Mouse (Mus musculus): ENCODE data around the gene Tpk1.

Gene Tpk1

GRCm38 (mm10) chr6:43343006-43343405, 323.1 kb downstream of the Tpk1 start:
- DNase-seq: no peak

GRCm38 (mm10) chr6:43342386-43342785, 323.7 kb downstream of the Tpk1 start:
- DNase-seq: no peak

- DNase-seq: no peak
Observed at GRCm38 (mm10) chr6:43338804-43339203, 327.3 kb downstream of the Tpk1 start.

DNA sequence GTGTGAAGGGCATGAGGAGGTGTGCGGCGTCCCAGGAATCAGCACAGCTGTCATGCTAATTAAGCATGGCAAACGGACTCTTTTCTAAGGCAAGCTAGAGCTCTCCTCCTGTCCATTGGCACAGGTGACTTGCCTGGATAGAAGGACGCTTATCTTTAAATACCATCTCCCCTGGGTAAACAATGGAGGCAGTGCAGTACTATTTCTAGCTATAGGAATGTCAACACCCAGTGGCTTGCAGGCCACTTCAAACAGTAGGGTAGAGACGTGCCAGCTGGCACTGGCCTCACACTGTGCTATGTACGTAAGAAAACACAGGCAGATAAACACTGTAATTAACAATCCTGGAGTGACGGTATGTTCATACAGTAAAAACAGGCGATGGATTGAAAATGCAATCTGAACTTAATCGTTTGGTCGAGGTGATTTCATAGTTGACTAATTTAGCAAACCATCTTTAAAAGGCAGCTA, 328.6 kb downstream of the Tpk1 start:
- DNase-seq: peak; percentile 73 to 83

DNA sequence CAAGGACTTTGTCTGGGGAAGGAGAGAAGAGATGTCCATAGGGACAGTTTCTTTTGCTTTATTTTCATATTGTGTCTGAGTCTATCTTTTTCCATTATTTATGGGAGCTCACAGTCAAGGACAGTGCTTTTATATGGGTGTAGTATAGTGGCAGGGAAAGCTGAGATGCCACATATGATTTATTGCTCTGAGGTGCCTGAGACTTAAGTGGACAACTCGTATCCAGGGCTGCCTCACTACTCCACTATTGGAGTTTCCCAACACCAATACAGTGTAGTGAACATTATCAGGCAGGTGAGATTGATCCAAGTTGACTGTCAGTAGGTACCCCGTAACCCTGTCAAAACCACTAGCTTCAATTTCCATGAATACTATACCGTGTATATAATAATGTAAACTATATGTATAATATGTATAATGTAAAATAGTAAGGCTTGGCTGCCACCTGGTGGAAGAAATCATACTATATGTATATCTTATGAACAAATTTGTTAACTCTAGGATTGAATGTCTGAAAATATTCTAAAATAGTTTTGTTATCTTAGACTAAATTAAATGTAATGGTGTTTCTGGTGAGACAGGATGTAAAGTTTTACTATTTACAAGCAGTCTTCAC, 330.4 kb downstream of the Tpk1 start:
- DNase-seq: peak; percentile 33 to 47

DNA sequence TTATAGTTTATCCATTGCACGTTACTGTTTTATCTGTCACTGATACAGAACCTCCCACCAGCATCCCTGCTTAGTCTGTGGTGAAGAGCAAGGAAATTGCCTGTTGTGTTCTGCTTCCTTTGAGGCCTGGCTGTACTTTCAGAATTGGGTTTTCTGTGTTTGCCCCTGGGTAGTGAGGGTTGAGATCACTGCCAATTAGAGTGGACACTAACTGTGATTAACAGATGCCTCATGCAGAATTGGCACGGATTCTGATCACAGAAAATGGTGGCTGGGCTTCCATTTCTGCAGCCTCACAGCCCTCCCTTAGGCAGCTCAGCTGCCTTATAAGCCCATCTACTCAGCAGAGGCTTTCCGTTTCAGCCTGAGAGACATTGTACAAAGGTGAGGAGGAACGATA, 332.6 kb downstream of the Tpk1 start:
- DNase-seq: peak; percentile 90 to 91

DNA sequence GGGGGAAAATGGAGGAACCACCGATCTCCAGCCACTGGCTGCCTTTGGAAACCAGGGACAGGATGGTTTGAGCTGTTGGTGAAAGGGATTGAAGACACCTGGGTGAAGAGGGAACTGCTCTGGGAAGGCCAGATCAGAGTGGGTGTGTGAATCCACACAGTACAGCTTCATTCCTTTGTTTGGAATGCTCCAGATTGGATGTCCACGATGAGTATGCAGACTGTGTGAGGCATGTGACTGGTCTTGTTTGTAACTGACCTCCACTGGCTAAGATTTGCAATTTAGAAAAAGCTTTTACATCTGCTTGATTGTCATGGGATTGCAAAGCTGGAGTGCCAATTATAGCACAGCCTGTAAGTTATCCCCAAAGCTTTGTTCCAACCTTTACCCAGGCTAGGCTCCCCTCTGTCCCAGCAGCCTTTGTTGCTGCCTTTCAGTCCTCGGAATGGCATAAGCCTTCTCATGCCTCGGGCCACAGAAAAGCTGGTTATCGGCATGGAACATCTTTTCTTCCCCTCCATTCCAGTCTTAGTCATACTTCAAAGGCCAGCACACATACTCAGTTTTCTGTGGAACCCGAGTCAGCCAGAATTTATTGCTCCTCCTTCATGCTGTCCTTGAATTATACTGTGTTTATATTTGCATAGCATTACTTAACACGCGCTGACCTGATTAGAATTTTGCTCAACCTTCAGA, 353.0 kb downstream of the Tpk1 start:
- DNase-seq: no peak

DNA sequence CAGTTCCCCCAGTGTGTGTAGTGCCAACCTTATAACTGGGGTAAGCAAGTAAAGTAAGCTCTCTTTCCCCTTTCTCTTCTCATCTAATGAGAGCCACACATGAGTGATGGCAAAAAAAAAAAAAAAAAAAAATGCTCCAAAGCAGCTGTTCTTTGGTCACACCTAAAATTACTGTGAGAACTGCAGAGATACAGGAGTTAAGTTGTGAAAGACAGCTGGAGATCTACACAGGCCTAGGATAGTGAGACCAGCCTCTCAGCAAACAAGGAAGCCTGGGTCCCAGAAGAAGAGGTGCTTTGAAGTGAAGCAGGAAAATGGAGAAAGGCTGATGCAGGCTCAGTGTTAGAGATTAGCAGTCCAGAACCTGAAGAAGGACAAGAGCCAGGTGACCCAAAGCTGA, 353.5 kb downstream of the Tpk1 start:
- DNase-seq: no peak

DNA sequence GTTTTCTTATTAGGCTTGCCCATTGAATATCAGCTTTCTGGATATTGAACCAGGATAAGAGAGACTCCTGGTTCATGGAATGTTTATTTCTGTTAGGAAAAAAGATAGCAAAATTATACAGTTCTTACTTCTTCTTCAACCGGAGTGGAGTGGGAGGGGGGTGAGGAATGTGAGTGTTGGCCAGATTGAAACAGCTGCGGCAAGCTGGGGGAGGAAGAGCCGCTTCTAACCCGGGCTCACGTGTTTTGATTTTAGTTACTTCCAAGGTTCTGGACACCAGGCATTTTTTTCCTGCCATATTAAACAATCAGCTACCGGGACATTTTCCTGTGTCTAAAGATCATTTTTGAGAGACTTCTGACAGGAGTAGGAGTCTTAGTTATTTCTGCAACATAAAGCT, 356.0 kb downstream of the Tpk1 start:
- DNase-seq: no peak

- no peak for DNase-seq
Observed at GRCm38 (mm10) chr6:43309454-43309853, 356.6 kb downstream of the Tpk1 start, which contains the start of gene Nobox. Gene Nobox, minus strand, starts transcription at chr6:43309554.

- no peak for DNase-seq
Observed at GRCm38 (mm10) chr6:43297508-43297850, 368.6 kb downstream of the Tpk1 start.

DNA sequence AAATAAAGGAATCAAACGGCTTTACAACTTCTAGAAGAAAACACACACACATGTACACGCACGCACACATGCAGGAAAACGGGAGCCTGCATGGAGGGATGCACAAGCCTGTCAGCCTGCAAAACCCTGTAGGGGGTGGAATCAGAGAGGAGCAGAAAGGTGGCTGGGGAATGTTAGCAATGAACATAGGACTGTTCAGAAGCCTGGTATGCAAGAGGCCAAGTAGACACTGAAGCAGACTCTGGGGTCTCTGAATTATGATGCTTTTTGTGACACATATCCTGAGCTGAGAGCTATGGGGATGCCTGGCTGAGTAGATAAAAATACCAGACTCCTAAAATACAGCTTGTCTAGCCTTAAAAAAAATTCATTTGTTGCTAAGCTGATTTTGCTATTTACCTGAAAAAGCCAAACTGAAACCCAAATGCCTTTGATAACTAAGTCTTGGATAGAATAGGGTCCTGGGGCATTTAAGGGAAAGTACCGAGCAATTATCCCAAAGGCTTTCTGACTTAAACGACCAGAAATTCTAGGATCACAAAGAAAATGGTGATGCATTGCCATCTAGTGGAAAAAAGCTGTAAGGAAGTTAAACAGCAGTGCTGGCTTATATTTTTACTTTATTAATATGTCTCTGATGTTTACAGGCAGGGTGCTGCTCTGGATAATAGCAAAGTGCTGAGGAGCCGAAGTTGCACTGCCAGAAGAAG, 369.1 kb downstream of the Tpk1 start:
- peak; percentile 43 to 75 for DNase-seq

- DNase-seq: peak; percentile 69 to 76
Observed at GRCm38 (mm10) chr6:43295908-43296307, 370.2 kb downstream of the Tpk1 start.
